Mouse (Mus musculus) common myeloid progenitor, adult 5-6 weeks (primary cell): ENCODE measurements at regions not wholly inside any gene's neighbourhood (a gene's known extent, or its start where the extent isn't known, plus 50 kb on each side); places are given as distances from the start of the nearest gene placed in this dataset.

ENCODE experiments used
- ATAC-seq: replicated peaks from 2 replicates; pipeline ENCODE4 v1.8.0; 2016; ENCODE audit warnings: low read depth, mild to moderate bottlenecking, moderate TSS enrichment, inconsistent platforms; ENCODE audit not compliant: poor library complexity, severe bottlenecking

DNA sequence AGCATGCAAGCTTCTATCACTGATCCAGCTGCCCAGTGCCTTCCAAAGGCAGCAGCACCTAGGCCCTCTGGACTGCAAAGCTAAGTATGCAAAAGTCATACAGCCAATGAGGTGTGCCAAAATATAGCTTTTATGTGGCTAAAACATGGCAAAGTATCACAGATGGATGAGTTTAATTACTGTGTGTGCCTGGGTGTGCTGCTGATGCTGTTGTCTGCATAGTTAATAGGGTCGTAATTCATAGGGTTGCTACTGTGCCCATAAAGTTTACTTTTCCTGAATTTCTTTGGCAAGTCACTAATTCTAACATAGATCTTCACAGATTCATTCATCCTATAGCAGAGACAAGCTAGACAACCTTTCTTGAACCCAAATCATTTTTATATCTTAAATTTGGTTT is 93.1 kb upstream of the Trpm1 start:
- ATAC-seq: no peak

DNA sequence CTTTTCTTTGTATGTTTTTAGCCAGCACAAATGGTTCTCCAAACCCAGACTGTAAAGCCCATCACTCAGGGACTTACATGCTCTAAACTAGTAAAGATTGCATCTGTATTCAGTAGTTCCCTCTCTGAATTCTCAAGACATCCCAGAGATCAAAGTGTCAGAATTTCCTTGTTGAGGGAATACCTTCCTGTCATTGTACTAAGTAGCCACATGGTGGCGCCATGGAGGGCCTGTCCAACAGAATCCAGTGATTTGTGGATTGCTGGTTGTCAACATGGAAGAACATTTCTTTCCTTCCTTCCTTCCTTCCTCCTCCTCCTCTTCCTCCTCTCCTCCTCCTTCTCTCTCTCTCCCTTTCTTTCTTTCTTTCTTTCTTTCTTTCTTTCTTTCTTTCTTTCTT is 93.6 kb upstream of the Trpm1 start:
- no peak for ATAC-seq

DNA sequence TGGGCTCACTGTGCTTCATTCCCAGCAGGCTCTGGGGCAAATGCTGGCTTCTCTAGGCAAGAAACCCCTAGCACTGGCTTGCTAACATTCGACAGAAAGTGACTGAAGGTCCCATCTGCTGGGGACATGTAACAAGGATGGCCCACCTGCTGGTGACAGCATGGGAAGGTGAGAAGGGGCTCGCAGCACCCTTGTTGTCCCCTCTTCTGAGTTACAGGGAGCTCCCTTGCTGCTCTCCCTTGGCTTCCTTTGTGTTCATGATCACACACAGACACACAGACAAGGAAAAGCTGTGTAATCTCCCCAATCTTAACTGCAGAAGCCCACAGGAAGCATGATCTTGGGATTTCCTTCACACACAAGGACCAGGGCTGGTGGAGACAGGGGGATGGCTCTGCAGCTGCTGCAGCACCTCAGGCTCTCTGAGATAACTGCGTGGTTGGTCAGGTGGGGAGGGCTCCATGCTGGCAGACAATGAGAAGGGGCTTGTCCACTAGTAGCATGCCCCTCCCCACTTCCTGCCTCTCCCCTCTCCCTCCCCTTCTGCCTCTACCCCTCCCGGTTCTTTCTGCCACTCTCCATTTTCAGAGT is 95.3 kb upstream of the Trpm1 start:
- ATAC-seq: peak; percentile 26

DNA sequence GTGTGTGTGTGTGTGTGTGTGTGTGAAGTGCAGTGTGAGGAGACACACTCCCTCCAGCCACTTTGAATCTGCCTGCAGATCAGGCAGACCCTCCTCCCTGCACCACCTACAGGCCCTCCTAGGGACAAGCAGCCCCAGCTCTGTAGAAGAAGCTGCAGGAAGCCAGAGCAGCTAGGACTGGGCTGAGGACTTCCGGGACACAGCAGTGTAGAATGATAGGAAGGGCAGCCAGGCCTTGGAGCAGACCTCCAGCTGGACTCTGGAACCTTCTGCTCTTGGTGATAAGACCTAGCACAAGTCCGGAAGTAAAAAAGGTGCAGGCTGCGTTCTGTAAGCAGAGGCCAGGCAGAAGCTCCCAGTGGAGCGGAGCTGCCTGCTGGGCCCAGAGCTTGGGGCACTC is 95.8 kb upstream of the Trpm1 start:
- peak; percentile 92 for ATAC-seq

DNA sequence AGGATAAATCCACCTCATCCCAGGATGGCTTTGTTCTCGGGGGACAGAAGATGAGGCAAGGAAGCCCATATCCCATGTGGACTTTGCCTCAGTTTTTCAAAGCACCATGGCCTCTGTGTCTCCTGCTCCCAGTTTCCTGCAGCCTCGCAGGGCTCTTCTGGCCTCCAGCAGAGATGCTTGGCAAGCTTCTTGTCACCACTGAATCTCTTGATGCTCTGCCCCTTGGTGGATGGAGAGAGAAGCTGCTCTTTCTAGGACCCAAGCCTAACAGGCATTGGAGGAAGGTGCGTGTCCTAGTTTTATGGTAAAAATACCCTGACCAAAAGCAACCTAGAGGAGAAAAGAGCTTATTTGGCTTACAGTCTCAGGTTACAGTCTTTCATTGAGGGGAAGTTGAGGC is 97.1 kb upstream of the Trpm1 start:
- no peak for ATAC-seq

DNA sequence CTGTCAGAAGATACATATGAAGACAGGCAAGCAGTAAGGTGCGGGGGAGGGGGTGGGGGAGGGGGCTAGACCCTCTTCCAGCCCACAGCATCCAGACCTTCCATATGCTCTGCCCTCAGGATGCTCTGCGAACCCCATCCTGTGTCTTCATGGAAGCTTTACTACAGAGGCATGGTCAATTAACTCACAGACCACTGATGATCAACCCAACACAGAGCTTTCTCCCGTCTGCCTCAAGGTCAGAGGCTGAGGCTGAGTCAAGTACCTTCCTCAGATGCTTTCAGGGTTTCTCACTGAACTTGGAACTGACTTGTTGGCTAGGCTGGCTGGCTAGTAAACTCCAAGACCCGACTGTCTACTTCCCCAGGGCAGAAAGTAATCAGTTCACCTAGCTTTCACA is 98.6 kb upstream of the Trpm1 start:
- ATAC-seq: no peak

DNA sequence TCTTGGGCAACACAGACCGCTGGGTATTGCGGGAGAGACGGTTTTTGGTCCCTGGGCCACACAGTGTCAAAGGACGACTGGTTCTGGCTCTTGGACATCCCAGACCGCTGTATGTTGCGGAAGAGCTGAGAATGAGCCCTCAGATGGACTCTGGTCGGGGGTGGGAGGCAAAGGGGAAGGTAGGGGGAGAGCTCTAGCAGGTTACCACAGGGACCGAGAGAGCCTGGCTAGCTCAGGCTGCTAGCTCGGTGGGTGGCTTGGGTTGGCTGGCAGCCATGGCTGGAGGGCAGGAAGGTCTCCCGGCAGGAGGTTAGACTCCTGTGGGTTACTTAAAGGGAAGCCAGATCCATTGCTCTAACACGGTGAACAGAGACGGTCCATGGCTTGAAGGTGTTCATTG is 99.9 kb upstream of the Trpm1 start:
- ATAC-seq: no peak

DNA sequence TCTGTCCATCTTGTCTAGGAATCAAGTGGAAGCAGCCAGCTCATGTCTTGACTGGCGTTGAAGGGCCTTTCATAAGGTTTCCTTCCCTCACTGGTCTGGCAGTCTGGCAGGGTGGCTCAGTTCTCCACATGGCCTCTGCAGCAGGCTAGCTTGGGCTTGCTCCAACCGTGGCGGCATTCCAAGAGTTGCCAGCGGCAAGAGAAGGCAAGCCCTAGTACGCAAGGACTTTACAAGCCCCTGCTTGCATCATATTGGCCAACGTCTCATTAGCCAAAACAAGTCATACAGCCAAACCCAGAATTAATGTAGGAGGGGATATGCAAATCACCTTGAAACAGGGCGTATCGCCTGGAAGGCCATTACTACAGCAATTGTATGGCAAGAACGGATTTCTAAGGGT is 101.2 kb upstream of the Trpm1 start:
- ATAC-seq: no peak

DNA sequence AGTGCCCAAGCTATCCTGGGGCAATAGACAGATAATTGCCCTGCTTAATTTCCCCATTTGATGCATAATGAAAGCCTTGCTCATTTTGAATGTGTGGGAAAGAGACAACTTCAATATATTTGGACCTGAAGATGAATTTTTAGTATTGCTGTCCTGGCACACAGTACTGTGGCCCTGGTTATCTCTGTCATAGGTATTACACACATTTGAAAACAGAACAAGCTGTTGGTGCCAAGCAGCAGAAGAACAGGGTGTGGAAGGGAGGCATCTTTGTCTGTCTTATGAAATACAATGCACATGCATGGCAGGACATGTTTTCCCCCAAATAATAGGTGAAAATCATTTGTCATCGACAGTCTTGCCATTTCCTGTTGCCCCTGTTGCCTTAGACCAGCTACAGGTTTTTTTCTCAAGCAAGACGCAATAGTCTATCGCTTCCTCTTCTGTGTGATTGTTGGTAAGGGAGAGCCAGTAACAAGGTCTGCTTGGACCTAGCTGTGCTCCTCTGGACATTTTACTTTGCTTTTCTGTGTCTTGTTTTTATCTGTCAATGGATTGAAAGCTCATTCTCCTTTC is 102.7 kb upstream of the Trpm1 start:
- no peak for ATAC-seq

DNA sequence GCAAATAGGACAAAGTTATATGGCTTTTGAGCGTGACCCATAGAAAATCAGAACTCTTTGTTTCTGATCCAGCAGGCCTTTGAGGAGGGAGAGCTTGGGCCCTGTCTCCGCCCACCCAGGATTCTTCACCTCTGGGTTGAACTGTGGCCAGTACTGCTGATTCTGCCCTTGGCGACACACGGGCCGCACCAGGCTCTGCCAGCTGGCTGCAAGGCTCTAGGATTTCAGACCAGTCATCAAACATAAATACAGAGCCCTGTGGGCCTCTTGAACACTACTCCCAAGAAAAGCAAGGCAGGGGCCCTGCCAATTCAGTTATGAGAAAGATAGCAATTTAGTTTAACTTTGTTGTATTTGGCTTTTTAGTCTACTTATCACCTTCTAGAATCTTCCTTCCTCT is 103.4 kb upstream of the Trpm1 start:
- ATAC-seq: no peak

DNA sequence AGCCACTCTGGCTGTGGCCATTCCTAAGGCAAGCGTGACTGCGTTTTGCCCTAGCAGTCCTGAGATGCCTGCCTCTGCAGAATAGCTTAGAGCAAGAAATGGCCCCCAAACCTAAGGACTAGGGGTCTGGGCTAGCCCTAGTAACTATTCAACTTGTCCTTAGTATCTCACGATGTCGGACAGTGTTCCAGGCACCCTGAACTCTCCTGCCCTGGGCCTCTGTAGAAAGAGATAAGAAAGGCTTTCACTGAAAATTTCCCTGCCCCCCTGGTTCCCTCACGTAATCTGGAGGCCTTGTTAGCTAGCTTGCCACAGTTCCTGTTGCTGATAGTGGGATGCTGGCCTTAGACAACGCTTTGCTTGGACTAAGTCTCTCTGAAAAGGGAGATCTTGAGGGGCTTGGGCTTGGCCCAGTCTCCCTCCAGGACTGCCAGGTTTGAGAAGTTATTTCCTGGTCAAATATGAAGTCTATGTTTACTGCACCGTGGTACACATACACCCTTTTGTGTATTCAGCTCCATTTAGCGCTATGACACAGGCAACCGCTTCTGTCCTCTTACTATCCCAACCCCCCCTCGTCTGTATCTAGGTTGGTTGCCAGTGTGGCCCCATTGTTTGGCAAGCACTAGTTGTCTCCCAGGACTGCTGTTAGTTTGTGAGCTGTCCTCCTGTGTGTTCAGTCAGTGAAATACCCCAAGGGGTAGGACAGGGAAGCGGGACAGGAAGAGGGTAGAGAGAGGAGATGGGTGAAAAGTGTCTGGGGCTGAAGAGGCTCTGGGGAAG is 104.3 kb upstream of the Trpm1 start:
- peak; percentile 46 for ATAC-seq

DNA sequence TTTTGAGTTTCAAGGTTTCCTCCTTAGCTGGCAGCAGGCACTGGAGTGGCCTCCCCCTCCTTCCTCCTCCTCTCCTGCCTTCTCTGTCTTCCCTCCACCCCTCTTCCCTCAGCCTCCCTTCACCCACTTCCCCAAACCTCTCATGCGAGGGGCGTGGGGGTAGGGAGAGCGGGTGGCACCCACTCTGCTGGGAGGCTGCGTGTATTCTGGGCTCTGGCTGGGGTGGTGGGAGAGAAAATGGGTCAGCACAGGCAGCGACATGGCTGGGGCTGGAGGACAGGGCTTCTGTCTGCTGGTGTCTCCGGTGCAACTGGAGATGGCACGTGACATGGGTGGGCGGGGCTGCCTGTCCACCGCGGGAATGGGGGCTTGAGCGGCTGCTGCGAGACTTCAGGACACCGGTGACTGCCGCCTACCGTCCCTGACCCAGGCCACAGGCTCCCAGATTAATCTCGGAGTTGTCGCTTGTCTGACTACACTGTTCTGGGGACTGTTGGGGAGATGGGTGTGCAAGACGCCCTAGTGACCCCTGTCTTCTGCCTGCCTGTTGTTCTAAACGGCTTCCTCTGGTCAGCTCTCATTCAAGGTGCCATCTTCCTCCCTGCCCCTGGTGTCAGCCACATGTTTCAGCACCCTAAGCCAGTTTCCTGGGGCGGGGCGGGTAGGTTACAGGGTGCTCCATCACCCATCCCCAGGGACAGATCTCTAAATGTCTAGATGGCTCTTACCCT is 105.0 kb upstream of the Trpm1 start:
- peak; percentile 73 for ATAC-seq

DNA sequence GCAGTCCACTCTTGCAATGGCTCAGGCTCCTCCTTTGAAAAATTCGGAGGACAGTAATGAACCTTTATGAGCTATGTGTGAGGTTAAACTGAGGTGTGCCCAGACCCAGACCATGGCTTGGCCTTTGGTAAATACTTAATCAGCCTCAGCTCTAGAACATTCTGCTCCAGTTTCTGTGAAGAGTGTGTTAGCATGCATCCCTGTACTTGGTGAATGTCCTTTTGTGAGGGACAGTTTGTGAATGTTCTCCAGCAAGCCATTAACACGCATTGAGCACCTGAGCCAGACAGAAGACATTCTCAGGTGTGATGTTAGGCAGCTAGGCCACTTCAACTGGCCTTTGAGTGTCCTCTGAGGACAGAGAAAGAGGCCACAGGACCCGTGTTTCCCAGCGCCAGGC is 105.8 kb upstream of the Trpm1 start:
- no peak for ATAC-seq

DNA sequence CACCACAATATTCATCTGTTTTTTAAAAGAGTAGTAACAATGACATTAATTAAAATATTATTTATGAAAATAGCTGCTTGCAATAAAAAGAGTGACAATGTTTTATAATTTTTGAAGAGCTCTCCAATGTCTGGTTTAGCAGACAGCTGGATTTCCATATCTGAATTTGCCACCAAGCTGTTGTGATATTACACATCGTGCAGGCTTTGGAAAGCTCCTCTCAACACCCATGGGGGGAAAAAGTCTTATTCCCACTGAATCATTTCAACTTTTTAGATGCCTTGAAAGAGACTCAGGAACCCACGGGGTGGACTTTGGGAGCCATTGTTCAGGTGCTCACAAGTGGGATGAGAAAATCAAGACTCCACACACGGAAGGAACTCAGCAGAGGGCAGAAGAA is 106.6 kb upstream of the Klf13 start:
- ATAC-seq: no peak

DNA sequence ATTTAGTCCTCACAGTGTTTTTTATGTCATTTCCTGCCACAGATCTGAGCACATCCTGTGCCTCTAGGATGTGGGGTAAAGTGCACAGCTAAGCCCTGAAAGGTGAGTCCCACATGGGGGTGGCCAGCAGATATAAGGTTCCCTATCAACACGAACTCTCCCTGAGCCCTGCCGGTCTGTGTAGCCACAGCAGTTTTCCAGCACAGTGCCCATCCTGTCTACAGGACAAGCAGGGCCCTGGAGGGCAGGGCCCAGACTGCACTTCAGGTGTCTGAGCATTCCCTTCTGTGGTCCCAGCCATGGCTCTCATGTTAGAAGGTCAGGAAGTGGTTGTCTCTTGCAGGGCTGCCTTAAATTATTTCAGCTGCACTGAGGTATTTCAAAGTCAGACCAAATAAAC is 104.3 kb upstream of the Klf13 start:
- peak; percentile 22 for ATAC-seq

DNA sequence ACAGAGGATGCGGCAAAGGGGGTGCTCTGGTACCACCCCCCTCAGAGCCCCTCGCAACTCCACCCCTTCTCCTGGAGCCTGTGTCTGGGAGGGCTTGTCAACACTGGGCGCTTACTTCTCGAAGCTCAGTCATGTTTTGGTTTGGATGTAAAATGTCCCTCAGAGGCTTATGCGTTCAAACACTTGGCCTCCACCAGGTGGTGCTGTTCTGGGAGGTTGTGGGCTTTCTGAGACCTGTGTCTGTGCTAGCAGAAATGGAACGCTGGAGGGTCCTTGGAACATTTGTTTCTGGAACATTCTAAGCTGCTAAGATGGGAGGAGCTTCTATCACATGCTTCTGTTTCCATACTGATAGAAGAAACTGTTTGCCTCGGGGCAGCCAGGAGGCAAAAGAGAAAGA is 102.6 kb upstream of the Klf13 start:
- no peak for ATAC-seq

DNA sequence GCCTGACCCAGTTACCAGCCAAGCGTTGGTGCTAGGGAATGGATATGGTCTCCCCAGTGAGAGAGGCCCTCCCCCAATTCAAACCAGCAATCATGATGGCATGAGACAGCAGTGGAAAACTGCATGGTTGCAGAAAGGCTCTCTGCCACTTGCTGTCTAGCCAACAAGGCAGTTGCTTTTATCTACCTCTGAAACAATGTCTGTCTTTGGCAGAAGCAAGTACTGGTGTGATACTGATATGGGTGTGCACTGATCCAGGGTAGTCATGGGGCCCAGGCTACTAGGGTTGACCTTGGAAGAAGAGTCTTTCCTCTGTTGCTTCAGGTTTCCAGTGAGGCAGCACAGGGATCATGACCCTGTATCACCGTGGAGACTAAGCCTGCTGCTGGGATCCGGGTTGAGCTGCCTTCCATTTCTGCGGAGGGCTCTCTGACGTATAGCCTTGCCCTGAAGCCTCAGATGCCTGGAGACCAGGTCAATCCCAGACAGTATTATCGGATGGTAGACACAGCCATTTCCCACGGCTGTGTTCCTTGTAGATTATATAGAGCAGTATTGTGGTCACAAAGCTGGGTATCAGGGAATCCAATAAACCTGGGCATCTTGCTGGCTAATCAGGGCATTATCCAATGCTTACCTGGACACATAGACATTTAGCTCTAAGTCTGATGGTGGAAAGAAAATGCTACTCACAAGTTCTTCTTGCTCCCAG is 101.5 kb upstream of the Klf13 start:
- peak; percentile 41 for ATAC-seq

DNA sequence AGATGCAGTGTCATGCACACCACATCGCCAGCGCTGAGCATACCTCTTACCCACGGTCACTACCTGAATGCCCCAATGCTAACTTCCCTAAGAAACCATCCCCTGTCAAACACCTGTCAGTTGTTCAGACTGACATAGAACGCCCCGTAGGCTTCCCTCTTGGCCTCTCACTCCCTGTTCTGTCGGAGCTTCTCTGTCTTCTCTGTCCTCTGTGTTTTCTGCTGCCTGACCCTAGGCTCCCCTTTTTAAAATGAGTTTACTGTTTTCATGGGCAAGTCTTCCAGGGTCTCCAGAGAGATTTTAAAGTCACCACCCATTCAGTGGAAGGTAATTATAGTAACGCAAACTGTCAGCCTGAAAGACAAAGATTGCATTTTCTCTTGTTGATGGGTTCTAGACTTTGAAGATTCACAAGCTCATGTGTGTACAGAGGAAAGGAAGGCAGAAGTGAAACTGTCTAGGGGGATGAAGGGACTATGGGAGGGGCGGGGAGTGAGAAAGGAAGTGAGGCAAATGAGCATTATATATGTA is 99.1 kb upstream of the Klf13 start:
- peak; percentile 61 for ATAC-seq

DNA sequence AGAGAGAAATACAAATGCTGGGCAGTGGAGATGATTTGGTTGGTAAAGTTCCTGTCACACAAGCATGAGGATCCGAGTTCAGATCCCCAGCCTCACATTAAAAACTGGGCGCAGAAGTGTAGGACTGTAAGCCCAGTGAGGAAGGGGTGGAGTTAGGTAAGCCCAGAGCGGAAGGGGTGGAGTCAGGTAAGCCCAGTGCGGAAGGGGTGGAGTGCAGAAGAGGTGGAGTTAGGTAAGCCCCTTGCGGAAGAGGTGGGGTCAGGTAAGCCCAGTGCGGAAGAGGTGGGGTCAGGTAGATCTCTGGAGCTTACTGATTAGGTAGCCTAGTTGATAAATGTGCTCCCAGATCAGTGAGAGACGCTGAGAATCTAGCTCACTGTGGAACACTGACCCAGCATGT is 97.4 kb upstream of the Klf13 start:
- ATAC-seq: no peak

DNA sequence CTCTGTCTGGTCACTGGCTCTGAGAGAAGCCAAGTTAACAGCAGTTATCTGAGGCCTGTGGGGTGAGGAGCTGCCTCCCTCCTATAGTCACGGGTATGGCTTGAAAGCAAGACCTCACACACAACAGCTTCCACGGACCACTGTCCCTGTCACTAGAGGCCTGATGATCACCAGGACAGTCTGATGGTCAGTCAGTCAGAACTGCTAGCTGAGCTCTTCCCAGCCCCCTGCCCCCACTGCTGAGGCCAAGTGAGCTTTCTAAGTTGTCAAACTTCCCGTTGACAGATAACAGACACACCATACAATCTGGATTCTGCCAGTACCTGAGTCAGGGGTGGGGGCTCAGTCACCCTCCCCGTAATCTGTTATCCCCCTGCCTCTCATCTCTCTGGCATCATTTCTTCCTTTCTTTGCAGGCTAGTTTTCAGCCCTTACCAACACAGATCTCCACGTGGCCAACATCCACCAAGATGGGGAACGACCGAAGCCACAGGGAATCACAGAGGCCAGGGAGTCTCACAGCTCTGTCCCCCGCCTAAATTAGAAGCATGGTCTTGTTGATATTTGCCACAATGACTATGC is 96.4 kb upstream of the Klf13 start:
- no peak for ATAC-seq
